Mouse (Mus musculus) heart, adult 2 months (tissue): ENCODE measurements around the gene Dmap1.

Experiments
- CTCF ChIP-seq: fragments of 200-600 bp; IDR thresholded peaks from 2 replicates; pipeline ENCODE4 v1.8.1; 2022; ENCODE audit warnings: antibody characterized with exemption, mild to moderate bottlenecking, moderate library complexity
- EP300 ChIP-seq: fragments of 200-500 bp; IDR thresholded peaks from 2 replicates; pipeline ENCODE4 v1.6.1; 2011; ENCODE audit warnings: low read depth, low read length, control low read depth; ENCODE audit not compliant: insufficient read depth

DNA sequence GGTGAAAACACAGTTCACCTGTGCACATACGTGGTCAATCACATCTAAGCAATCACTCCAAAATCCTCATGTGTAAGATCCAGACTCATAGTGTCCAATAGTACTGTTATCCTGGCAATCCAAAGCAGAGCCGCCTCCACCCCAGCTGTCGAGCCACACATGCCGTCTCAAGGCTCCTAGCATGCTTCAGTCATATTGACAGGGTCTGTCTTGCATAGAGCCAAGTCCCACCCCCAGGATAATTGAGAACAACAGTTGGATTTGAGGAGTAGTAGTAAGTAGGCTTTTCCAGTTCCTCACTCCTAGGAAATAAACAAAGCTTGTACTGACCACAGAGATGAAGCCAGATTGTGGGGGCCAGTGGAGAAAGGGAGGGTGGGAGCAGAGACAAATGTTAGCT lies 24.4 kb downstream of the Dmap1 start:
- TF ChIP-seq CTCF (no peak), EP300 (no peak)
